Mouse (Mus musculus): ENCODE measurements at regions not wholly inside any gene's neighbourhood (a gene's known extent, or its start where the extent isn't known, plus 50 kb on each side); places are given as distances from the start of the nearest gene placed in this dataset.

GRCm38 (mm10) chr1:18668901-18669300 lies 404.0 kb upstream of the Defb41 start:
- peak; percentile 47 to 51 for DNase-seq

DNA sequence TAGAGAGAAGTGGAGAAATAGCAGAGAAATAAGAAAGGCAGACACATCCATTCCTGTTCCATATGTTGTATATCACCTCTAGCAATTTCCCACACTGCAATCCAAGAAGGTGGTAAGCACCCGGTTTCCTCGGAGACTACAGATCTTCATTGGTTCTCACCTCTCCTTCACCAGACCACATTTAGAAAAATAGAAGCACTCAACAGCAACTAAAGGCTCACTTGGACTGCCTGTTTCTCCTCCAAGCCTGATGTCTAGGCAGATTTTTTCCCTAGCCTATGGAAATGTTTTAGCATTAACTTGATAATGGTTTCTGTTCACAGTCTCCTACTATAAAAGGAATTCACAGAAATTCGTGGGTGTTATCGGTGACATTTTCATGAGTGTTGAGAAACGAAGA lies 403.3 kb upstream of the Defb41 start:
- no peak for DNase-seq

DNA sequence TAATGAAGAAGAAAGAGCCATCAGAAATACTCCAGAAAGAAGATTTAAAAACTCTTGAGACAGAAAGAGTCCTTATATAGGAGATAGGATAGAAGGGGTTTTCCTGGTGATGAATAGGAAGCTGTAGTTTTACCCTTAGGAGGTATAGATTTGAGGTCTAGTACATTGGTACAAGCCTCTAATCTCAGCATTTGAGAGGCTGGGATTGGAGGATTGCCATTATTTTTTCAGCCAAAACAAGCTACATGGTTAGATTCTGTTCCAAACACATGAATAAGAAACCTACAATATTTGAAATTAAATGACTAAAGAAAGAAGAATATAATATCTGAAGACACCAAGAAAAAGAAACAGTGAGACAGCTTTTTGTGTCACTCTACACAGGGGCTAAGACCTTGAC lies 375.9 kb upstream of the Defb41 start:
- DNase-seq, result peak; percentile 12 to 54

DNA sequence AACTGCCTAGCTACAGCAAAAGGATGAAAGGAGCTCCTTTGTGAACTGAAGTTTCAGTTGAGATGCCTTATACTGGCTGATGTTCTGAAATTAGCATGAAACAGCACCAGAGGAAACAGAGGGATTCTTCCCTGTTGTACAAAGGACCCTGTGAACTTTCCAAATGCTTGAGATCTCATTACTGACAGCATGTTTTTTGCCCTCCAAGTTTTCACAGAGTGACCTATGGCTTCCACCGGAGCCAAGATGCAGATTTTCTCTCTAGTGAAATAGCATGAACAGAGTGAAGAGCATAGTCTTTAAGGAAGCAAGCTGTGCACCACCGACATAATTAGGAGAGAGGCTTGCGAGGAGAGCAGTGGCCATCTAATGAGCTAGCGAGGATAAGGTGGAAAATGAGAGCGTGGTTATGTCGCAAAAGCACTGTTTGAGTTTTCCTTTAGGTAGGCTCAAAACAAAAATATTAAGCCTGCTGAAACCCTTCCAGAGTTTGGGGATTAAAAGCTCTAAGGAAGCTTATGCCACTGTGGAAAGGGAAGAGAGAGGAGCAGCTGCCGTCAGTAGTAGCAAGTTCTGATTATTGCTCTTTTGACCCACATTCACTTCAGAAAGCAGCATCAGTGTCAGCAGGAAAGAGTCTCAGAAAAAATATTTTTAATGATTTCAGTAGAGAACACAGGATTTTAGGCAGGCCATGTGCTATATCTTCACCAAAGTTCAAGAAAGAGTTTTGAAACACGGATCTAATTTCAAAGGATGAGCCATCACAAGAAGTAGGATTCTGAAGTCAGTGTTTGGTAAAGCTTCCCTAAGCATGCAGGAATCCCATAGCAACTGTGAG lies 374.7 kb upstream of the Defb41 start:
- DNase-seq, result no peak

DNA sequence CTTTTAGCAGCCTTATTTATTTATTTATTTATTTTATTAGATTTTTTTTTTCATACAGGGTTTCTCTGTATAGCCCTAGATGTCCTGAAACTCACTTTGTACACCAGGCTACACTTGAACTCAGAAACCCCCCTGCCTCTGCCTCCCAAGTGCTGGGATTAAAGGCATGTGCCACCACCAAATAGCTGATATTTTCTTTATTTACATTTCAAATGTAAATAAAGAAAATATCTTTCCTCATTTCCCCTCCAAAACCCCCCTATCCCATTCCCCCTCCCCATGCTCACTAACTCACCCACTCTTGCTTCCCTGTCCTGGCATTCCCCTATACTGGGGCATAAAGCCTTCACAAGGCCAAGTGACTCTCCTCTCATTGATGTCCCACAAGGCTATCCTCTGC lies 372.4 kb upstream of the Defb41 start:
- DNase-seq, result no peak

DNA sequence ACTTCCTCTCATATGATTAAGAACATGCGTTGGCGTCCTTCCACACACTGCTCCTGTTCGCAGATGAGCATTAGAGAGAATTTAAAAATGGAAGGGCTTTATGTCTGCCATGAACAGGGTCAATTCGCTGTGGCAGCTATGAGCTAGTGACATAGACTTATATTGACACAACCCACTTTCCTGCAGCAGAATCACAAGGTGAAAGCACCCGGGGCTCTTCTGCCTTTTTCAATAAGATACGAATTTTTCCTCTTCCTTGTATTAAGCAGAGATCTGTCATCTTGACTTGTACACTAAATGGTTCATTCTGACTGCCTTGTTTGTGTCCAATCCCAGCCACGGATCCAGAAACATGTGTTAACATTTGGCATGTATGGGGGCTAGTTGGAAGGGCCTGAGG lies 345.3 kb upstream of the Defb41 start:
- peak; percentile 6 to 10 for DNase-seq

GRCm38 (mm10) chr1:18599864-18600263 lies 334.9 kb upstream of the Defb41 start:
- no peak for DNase-seq

DNA sequence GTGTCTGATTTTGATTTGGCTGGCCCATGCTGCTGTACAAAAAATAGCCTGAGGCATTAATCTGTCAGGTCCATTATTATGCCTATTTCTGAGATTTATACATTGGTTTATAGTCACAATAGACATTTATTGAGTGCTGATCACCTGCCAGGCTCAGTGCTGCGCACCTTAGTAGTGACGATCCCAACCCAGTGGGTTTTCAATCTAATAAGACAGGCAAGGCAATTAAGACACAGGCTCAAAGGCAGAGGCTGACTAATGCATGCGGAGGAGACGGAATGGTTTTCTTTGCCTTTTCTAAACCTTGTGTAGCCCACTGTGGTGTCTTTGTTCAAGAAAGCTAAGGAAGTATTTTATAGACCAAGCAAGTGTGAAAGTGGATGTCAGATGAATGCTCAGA lies 334.0 kb upstream of the Defb41 start:
- DNase-seq, result no peak

- no peak for DNase-seq
Measured at GRCm38 (mm10) chr1:18583358-18584128, 318.6 kb upstream of the Defb41 start.

- no peak for DNase-seq
Measured at GRCm38 (mm10) chr1:18578625-18579024, 313.7 kb upstream of the Defb41 start.

GRCm38 (mm10) chr1:18567086-18567485 lies 302.1 kb upstream of the Defb41 start:
- no peak for DNase-seq

- peak; percentile 4 to 14 for DNase-seq
Measured at GRCm38 (mm10) chr1:18551211-18551610, 286.3 kb upstream of the Defb41 start.

DNA sequence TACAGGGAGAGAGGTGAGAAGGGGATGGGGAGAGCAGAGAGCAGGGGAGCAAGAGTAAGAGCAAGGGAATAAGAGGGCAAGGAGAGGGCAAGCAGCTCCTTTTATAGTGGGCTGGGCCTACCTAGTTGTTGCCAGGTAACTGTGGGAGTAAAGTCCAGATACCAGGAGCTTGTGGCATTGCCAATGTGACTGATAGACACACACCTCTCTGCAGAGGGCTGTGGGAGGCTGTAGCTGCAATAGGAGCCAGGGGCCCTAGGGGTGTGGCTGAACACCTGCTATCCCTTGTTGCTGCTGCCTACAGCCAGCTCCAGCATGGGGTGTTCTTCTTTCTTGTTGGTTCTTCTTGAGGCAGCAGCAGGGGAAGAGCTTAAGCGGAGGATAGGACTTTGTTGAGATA lies 266.8 kb upstream of the Defb41 start:
- DNase-seq, result no peak

GRCm38 (mm10) chr1:18524485-18524884 lies 259.5 kb upstream of the Defb41 start:
- no peak for DNase-seq

- no peak for DNase-seq
Measured at GRCm38 (mm10) chr1:18522902-18523301, 258.0 kb upstream of the Defb41 start.

DNA sequence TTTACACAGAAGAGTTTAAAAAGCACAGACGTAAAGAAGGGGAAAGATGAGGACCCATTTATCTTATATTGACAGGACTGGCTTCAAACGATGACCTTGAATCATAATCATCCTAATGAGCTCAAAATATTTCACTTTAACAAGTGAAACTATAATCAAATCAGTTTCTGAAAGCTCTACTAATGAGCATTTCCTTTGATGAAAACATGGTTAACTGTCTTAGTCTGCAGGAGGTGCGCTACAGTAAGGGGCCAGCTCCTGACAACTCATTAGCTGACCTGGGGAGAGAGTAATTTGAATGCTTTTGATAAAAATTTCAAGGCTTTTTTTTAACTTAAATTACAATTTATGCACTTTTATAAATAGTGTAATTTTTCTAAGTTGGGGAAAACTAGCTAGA lies 247.8 kb upstream of the Defb41 start:
- no peak for DNase-seq

GRCm38 (mm10) chr1:18498556-18498955 lies 233.6 kb upstream of the Defb41 start:
- no peak for DNase-seq

GRCm38 (mm10) chr1:18468496-18468895 lies 203.6 kb upstream of the Defb41 start:
- peak; percentile 26 to 45 for DNase-seq

- no peak for DNase-seq
Measured at GRCm38 (mm10) chr1:18465303-18465829, 200.4 kb upstream of the Defb41 start.

DNA sequence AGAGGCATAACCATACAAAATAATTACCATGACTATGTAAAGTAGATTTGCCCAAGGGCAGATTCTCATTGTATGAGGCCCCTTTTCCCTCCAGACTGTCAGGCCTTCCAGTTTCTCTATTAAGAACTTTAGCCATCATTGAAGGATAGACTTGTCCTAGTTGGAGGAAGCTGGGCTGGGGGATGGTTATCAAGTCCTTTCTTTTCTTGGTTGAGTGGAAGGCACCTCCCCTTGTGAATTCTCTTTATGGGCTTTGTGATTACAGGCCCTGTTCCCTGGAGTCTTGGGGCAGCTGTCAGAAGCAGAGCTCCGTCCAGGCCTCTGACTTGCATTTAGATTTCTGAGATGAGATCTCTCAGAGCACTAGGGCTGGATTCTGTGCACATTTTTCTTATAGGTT lies 198.3 kb upstream of the Defb41 start:
- peak in 1 of 2 experiments; percentile 10 for DNase-seq

GRCm38 (mm10) chr1:18416297-18416732 lies 151.4 kb upstream of the Defb41 start:
- DNase-seq, result peak; percentile 0 to 4

DNA sequence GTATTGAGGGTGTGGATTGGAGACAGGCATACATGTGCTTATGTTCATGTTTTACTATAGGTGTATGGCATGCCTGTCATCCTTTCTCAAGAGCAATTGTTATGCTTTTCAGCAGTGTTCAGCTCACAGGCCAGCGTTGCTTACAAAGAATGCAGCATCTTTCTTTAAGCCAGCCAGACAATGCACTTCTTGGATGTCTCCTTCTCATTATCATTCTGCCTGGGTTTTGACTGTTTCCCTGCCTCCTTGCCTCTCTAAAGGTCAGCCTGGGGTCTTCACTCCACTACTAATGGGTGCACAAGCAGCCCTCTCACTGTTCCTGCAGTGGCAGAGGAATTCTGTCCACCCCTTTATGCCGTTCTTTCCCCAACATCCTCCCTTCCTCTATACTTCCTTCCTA lies 150.9 kb upstream of the Defb41 start:
- DNase-seq, result peak in 1 of 2 experiments; percentile 1

- DNase-seq, result peak in 1 of 2 experiments; percentile 2
Measured at GRCm38 (mm10) chr1:18412746-18413145, 147.8 kb upstream of the Defb41 start.

GRCm38 (mm10) chr1:18389591-18389990 lies 124.7 kb upstream of the Defb41 start:
- DNase-seq, result no peak

All from cerebellum, postnatal 10 days (tissue).